Mouse (Mus musculus): ENCODE measurements around the gene B230217C12Rik.
"Not testable (repeated sequence)": the region's sequence is repeated elsewhere in the genome, so short reads cannot be mapped to it uniquely, and the experiment has no call there.

GRCm38 (mm10) chr11:97872378-97872777, 31.8 kb downstream of the B230217C12Rik start:
- not testable (repeated sequence) for TF ChIP-seq CTCF, POLR2A (IDR thresholded peaks at IDR 0.05; ENCODE audit: insufficient read depth, low read depth, low read length)

Data from olfactory bulb, adult 2 months (tissue).